Mouse (Mus musculus) embryonic facial prominence, embryonic 15.5 days (tissue): Measurements from ENCODE around the gene Il1rap. TPM values are rescaled to one million over a fixed set of nuclear protein-coding genes. Genes with fewer than 3 reads are reported as not detected.

Experiments used
- ATAC-seq: fragments of 200-750 bp; cut with Nextera tagmentation; 2 replicates; pipeline ENCODE4 v1.8.0; 2017; ENCODE audit warnings: low read depth, moderate TSS enrichment; ENCODE audit not compliant: insufficient number of reproducible peaks, low FRiP score, low TSS enrichment
- H3K27ac ChIP-seq: fragments of 300-500 bp; sonication (generic); replicated peaks from 2 replicates; pipeline ENCODE4 v1.5.1; 2015; ENCODE audit warnings: mild to moderate bottlenecking, inconsistent platforms
- H3K27me3 ChIP-seq: fragments of 300-500 bp; sonication (generic); 2 replicates; pipeline ENCODE4 v1.6.1; 2015; ENCODE audit warnings: inconsistent platforms
- H3K36me3 ChIP-seq: fragments of 300-500 bp; sonication (generic); 2 replicates; pipeline ENCODE4 v1.6.1; 2015; ENCODE audit warnings: mild to moderate bottlenecking, inconsistent platforms
- H3K4me1 ChIP-seq: fragments of 300-500 bp; sonication (generic); 2 replicates; pipeline ENCODE4 v1.6.1; 2015; ENCODE audit warnings: inconsistent platforms
- H3K4me2 ChIP-seq: fragments of 300-500 bp; sonication (generic); replicated peaks from 2 replicates; pipeline ENCODE4 v1.6.1; 2015; ENCODE audit warnings: mild to moderate bottlenecking, inconsistent platforms
- H3K4me3 ChIP-seq: fragments of 300-500 bp; sonication (generic); replicated peaks from 2 replicates; pipeline ENCODE4 v1.5.1; 2015; ENCODE audit warnings: mild to moderate bottlenecking, inconsistent platforms
- H3K9ac ChIP-seq: fragments of 300-500 bp; sonication (generic); 2 replicates; pipeline ENCODE4 v1.6.1; 2015; ENCODE audit warnings: inconsistent platforms
- H3K9me3 ChIP-seq: fragments of 300-500 bp; sonication (generic); replicated peaks from 2 replicates; pipeline ENCODE4 v1.6.1; 2016; ENCODE audit warnings: inconsistent platforms
- WGBS: fragments of 180-500 bp; shearing (Covaris S2); methylation state at CpG from one replicate; pipeline ENCODE4 v1.1.7; 2015; 5-methylcytosine and 5-hydroxymethylcytosine counted together
- polyA plus RNA-seq: library from polyadenylated mRNA; unstranded; fragments of >200 nt; fragmentation: Nextera tagmentation; extraction: Ambion mirVana; gene quantifications from 2 replicates; pipeline ENCODE4 v1.2.1, GENCODE M21; 2015

Gene Il1rap
- polyA plus RNA-seq, 1 experiment from 2014 or later: 9.8 TPM

DNA sequence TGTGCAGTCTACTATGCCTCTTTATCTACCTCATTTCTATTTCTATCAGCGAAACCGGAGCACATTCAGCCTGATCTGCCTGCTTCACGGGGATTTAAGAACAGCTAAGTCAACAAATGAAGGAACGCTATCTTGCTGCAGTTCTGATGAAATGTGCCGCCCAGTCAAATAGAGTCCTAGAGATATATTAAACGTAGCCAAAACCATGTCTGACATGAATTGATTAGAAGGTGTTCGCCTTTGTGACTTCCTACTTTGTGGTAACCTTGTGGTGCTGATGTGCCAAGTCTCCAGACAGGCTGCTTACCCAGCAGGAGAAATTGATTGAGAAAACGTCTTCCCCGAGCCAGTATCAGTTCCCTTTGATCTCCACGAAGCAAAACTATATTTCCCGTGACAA, 109.8 kb downstream of the Il1rap start:
- Histone ChIP-seq H3K27ac (no peak overlapping the region), H3K4me1 (no peaks in the 10 kb centered on the region), H3K9ac (no peak overlapping the region), H3K27me3 (no peaks in the 10 kb centered on the region), H3K4me3 (no peak overlapping the region), H3K36me3 (no peaks in the 10 kb centered on the region), H3K4me2 (no peak overlapping the region), H3K9me3 (no peaks in the 10 kb centered on the region)
- 71% methylated on average over 11 of the region's 11 CpGs for WGBS
- ATAC-seq: no peak

DNA sequence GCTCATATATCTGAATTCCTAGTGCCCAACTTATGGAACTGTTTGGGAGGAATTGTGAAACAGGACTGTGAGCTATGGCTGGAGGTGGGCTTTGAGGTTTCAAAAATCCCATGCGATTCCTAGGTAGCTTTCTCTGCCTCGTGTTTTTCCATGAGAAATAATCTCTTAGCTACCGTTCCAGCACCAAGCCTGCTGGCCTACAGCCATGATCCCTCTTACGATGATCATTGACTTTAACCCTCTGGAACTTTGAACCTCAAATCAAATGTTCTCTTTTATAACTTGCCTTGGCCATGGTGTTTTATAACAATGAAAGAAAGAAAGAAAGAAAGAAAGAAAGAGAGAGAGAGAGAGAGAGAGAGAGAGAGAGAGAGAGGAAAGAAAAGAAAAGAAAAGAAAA, 116.6 kb downstream of the Il1rap start:
- no peaks in the 10 kb centered on the region for H3K4me1 ChIP-seq
- H3K4me2 ChIP-seq: no peak overlapping the region
- no peak for ATAC-seq
- H3K27ac ChIP-seq: no peak overlapping the region
- no peak overlapping the region for H3K9ac ChIP-seq
- WGBS: 88% methylated on average over 4 of the region's 4 CpGs
- H3K9me3 ChIP-seq: no peaks in the 10 kb centered on the region
- no peaks in the 10 kb centered on the region for H3K36me3 ChIP-seq
- no peak overlapping the region for H3K4me3 ChIP-seq
- H3K27me3 ChIP-seq: no peaks in the 10 kb centered on the region

DNA sequence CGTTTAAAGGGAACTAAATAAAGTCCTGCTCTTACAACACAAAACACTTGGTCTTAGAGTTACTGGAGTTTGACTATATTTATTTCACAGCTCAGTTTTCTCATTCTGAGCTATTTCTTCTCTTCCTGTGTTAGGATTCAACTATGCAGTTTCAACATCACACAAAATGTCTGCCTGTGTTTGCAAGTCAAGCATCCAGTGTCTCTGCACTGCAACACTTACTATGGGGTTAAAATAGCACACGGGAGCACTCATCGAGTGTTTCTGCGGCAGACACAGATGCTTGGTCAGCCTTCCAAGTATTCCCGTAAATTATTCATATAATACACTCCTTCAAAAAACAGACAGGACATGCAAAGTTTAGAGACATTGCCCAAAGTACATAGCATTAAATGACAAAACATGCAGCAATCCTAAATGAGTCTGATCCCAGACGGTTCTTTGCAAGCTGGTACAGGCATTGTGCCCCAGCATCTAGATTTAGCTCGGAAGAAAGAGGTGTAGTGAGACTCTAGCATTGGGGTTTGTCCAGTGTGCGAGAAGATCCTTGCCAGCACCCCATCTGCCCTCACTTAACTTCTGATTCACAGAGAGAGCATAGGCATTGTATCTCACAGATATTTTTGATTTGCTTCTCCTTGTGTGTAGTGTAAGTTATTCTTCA, 119.1 kb downstream of the Il1rap start:
- no peak overlapping the region for H3K4me2 ChIP-seq
- no peak overlapping the region for H3K9ac ChIP-seq
- H3K4me3 ChIP-seq: no peak overlapping the region
- H3K36me3 ChIP-seq: no peaks in the 10 kb centered on the region
- no peak for ATAC-seq
- H3K27ac ChIP-seq: no peak overlapping the region
- no peaks in the 10 kb centered on the region for H3K9me3 ChIP-seq
- no peaks in the 10 kb centered on the region for H3K27me3 ChIP-seq
- 63% methylated on average over 8 of the region's 8 CpGs for WGBS
- no peaks in the 10 kb centered on the region for H3K4me1 ChIP-seq

DNA sequence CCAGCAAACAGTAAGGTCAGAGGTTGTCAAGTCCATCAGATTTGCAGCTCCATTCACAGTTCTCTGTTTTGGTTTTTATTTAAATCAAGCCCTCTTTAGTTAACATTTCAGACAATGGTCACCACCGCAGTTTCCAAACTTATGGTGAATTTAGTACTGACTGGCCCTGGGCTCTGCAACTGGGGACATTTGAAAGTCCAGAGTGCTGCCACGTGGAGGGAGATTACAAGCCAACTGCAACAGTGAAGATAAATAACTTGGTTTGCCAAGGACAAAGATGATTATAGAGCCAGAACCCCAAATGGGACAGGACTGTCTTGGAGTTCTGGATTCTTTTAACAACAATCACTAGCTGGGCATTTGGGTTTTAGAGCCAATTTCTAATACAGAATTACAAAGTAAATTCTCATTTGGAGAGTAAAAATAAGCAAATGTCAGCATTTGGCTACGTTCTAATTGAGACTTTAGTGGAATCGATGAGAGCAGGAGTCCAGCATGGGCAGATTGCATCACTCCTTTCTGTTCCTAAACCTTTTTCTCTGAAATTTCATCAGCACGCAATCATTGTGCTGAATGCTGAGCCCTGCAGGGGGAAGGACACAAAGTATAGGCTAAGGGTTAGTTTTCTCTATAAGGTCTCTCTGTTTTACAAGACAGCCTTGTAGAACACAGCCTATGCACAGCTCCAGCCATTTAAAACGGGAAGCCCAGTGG, 124.3 kb downstream of the Il1rap start:
- no peaks in the 10 kb centered on the region for H3K27me3 ChIP-seq
- 78% methylated on average over 6 of the region's 6 CpGs for WGBS
- H3K9me3 ChIP-seq: no peaks in the 10 kb centered on the region
- ATAC-seq: no peak
- H3K36me3 ChIP-seq: no peaks in the 10 kb centered on the region
- no peak overlapping the region for H3K4me3 ChIP-seq
- no peak overlapping the region for H3K27ac ChIP-seq
- no peak overlapping the region for H3K9ac ChIP-seq
- H3K4me2 ChIP-seq: no peak overlapping the region
- H3K4me1 ChIP-seq: no peaks in the 10 kb centered on the region

DNA sequence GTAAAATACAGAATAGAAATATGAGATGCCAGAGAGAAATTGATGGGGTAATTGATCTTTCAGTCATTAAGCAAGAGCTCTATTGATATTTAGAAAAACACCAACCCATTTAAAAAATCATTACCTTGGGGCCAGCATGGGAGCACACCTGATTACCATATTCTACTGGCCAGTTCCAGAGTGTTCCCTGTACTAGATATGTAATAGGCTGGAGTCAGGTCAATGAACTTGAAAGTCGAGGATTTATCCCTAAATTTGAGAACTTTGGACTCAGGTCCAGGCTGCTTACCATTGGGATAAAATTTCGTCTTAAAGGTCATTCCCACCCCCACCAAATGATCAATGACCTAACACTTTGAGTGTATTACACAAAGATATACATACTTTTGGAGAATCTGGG, 125.0 kb downstream of the Il1rap start:
- Histone ChIP-seq H3K27me3 (no peaks in the 10 kb centered on the region), H3K9ac (no peak overlapping the region), H3K4me2 (no peak overlapping the region), H3K4me1 (no peaks in the 10 kb centered on the region), H3K36me3 (no peaks in the 10 kb centered on the region), H3K4me3 (no peak overlapping the region), H3K9me3 (no peaks in the 10 kb centered on the region), H3K27ac (no peak overlapping the region)
- WGBS: 71% methylated on average over 2 of the region's 2 CpGs
- ATAC-seq: no peak

DNA sequence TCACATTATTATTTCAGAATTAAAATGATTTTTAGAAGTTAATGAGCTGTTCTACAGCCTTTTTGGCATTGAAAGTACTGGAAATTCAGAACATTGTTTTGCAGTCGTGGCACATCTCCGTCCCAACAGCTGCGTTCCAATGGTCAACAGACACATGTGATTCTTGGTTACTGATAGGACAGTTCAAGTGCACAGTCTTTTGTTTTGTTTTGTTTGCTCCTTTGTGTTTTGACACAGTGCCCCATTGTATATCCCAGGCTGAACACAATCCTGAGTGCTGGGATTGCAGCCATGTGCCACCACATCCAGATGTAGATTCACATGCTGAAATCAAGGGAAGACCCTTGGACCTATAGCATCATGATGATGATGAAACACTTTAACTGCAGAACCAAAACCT, 129.4 kb downstream of the Il1rap start:
- Histone ChIP-seq H3K4me2 (no peak overlapping the region), H3K27me3 (no peaks in the 10 kb centered on the region), H3K9ac (no peak overlapping the region), H3K4me1 (no peaks in the 10 kb centered on the region), H3K9me3 (no peaks in the 10 kb centered on the region), H3K4me3 (no peak overlapping the region), H3K27ac (no peak overlapping the region), H3K36me3 (no peaks in the 10 kb centered on the region)
- ATAC-seq: no peak
- 91% methylated on average over 3 of the region's 3 CpGs for WGBS

DNA sequence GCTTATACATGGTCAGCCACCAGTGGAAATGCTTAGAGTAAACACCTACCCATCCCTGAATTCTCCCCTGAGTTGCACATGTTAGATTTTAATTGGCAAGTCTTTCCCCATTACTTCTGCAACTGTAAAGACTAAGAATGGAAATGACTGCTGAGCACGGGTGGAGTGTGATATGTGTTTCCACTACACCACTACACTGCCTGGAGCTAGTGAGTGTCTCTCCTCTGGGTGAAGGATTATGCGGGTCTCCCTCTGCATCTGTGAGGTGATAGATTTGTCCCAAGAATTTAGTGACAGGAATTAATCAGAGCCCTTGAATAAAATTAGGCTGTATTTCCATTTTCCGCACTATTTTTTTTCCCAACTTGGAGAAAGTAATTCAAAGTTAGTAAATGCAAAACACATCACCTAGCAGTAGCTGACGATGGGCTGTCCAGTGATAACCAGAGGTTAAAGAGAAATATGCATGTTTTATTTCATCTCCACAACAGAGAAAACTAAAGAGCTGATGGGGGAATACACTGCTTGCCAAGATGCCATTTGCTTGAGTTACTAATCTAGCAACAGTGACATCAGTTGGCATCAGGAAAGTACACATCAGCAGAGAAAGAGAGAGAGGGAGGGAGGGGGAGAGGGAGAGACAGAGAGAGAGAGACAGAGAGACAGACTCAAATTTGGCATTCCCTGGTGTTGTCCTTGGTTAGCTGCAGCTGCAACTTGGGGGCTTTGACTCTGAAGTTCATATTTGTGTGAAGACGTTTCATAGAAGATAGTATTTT, 132.2 kb downstream of the Il1rap start:
- Histone ChIP-seq H3K4me1 (no peaks in the 10 kb centered on the region), H3K27me3 (no peaks in the 10 kb centered on the region), H3K9ac (no peak overlapping the region), H3K4me2 (no peak overlapping the region), H3K27ac (no peak overlapping the region), H3K4me3 (no peak overlapping the region), H3K36me3 (no peaks in the 10 kb centered on the region), H3K9me3 (no peaks in the 10 kb centered on the region)
- no peak for ATAC-seq
- 78% methylated on average over 5 of the region's 5 CpGs for WGBS

DNA sequence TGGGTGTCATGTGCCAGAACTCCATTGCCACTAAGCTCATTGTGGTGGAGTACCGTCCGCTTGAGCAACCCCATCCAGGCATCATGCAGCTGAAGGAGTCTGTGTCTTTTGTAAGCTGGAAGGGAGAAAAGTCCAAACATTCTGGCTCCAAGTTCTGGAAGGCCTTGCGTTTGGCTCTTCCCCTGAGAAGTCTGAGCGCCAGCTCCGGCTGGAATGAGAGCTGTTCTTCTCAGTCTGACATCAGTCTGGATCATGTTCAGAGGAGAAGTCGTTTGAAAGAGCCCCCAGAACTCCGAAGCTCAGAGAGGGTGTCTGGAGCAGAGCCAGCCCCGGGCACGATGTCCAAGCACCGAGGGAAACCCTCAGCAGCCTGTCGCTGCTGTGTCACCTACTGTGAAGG, 141.0 kb downstream of the Il1rap start:
- ATAC-seq: no peak

DNA sequence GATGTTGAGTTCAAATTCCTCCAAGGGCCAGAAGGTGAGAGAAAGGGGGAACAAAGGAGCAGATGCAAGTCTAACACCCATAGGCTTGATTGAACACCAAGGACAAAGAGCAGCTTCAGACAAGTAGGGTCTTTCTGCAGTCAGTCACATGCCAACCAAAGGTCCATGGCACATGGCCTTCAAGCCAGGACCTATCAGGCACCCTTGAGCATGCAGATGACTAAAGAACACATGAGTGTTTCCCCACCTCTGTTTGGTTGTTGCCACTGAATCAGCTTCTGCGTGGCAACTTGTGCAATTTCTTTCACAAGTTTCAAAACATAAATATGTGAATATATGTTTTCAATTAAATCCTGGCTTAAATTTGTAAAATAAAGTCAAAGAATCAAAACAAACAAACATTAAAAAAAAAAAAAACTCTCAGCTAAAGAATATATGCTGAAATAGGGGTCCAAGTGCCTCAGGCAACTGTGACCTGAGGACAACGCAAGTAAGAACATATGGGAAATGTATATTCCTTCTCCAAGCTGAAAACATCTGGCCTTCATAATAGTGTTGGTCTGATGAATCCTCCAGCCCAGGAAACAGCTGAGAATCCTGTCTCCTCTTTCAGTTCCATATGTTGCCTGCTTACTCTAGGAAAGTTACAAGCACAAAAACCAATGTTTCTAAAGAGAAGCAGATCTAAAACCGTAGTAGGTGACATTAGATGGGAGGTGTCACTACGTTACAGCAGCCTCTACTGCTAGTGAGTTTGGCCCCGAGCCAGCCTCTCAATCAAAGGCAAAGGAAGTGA, 142.6 kb downstream of the Il1rap start:
- Histone ChIP-seq H3K9ac (no peak overlapping the region), H3K4me1 (peaks cover 4% of the 10 kb centered on the region; the same call in 1 of the 2 replicates), H3K4me2 (no peak overlapping the region), H3K27ac (peak overlapping the region; percentile 45; the same call in 1 of the 2 replicates), H3K27me3 (no peaks in the 10 kb centered on the region), H3K36me3 (no peaks in the 10 kb centered on the region), H3K9me3 (no peaks in the 10 kb centered on the region), H3K4me3 (no peak overlapping the region)
- 24% methylated on average over 5 of the region's 5 CpGs for WGBS
- no peak for ATAC-seq

More for the DNA sequence above, 141.0 kb downstream of the Il1rap start:
- H3K4me1 ChIP-seq: peaks cover 4% of the 10 kb centered on the region; the same call in 1 of the 2 replicates
- H3K27me3 ChIP-seq: no peaks in the 10 kb centered on the region
- no peak overlapping the region for H3K9ac ChIP-seq
- 72% methylated on average over 11 of the region's 11 CpGs for WGBS
- H3K4me2 ChIP-seq: no peak overlapping the region
- H3K4me3 ChIP-seq: no peak overlapping the region
- no peaks in the 10 kb centered on the region for H3K36me3 ChIP-seq
- H3K27ac ChIP-seq: no peak overlapping the region
- H3K9me3 ChIP-seq: no peaks in the 10 kb centered on the region

DNA sequence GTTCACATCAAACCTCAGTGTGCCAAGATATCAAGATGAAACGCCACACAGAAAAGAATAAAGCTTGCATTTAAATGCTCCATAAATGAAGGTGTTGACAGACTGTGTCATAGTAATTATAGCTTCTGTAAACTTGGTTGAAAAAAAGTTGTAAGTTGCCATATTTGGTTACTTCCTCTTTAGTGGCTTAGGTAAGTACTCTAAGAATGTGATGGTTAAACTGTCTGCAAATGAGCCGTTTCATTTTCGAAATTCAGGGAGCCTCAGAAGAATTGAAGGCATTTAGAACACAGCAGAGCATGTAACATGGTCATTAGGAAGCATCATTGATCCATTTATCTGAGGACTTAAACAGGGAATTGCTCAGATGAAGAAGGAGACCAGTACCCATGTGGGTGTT, 146.6 kb downstream of the Il1rap start:
- H3K27ac ChIP-seq: no peak overlapping the region
- no peak overlapping the region for H3K9ac ChIP-seq
- no peaks in the 10 kb centered on the region for H3K9me3 ChIP-seq
- ATAC-seq: no peak
- 51% methylated on average over 3 of the region's 3 CpGs for WGBS
- H3K4me2 ChIP-seq: no peak overlapping the region
- H3K4me1 ChIP-seq: peaks cover 4% of the 10 kb centered on the region; the same call in 1 of the 2 replicates
- no peaks in the 10 kb centered on the region for H3K27me3 ChIP-seq
- no peaks in the 10 kb centered on the region for H3K36me3 ChIP-seq
- no peak overlapping the region for H3K4me3 ChIP-seq

DNA sequence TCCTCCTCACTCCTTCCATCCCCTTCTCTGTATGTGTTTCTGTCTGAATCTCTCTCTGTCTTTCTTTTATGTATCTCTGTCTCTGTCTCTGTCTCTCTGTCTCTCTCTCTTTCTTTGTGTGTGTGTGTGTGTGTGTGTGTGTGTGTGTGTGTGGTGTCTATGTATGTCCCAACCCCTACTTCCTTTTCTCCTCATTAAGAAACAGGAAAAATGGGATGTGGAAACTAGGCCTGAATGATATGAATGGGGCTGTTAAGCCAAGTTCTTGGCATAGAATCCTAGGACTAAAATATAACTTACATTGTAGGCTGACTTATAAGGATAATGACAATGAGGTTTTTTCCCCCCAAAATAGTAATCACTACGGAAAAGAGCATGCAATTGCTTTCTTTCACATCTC, 149.4 kb downstream of the Il1rap start:
- Histone ChIP-seq H3K4me3 (no peak overlapping the region), H3K9ac (no peak overlapping the region), H3K27me3 (no peaks in the 10 kb centered on the region), H3K27ac (no peak overlapping the region), H3K4me2 (no peak overlapping the region), H3K9me3 (no peaks in the 10 kb centered on the region), H3K36me3 (no peaks in the 10 kb centered on the region), H3K4me1 (no peaks in the 10 kb centered on the region)
- 74% methylated on average over 1 of the region's 1 CpGs for WGBS
- ATAC-seq: no peak
